Mouse (Mus musculus): Measurements from ENCODE around the gene Srgap3. TPM values are rescaled to one million over a fixed set of nuclear protein-coding genes. Genes with fewer than 3 reads are reported as not detected.

Srgap3 gene
- polyA plus RNA-seq, 1 experiment from 2014 or later: 0.35 TPM

GRCm38 (mm10) chr6:112738924-112739323 lies 208.1 kb downstream of the Srgap3 start:
- TF ChIP-seq CTCF (IDR thresholded peaks at IDR 0.05) (no peak), EP300 (IDR thresholded peaks at IDR 0.05) (no peak)
- Histone ChIP-seq H3K4me2 (replicated peaks; ENCODE audit: low read depth, low read length) (no peak overlapping the region), H3K27ac (ENCODE audit: low read length) (no peak overlapping the region), H3K4me1 (ENCODE audit: insufficient read depth, low read depth, low read length) (no peaks in the 10 kb centered on the region), H3K4me3 (ENCODE audit: low read depth, low read length) (no peak overlapping the region), H3K9ac (replicated peaks; ENCODE audit: low read depth) (no peak overlapping the region), H3K27me3 (replicated peaks; ENCODE audit: insufficient read depth, low read length) (no peaks in the 10 kb centered on the region), H3K36me3 (ENCODE audit: insufficient read depth, low read length) (no peaks in the 10 kb centered on the region), H3K9me3 (ENCODE audit: low read length) (no peaks in the 10 kb centered on the region)
- WGBS: 86% methylated on average over 6 of the region's 6 CpGs
- no peak for DNase-seq (ENCODE audit: low spot score)
- ATAC-seq: no peak

DNA sequence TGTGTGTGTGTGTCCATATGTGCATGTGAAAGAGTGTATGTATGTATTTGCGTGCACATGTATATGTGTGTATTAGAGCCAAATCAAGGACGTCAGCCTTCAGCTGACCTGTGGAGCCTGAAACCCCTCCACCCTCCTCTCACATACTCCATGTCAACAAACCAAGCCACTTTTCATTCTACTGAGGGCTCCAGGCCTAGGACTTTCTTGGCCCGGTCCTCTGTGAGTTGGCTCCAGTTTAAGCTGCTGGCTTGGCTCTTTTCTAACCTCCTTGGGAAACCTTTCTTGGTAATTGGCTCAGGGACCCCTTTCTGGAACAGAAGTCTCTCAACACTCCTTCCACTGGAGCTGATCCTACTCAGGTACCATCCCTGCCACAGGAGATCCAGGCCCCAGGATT lies 210.6 kb downstream of the Srgap3 start:
- Histone ChIP-seq H3K27ac (ENCODE audit: low read length) (no peak overlapping the region), H3K9ac (replicated peaks; ENCODE audit: low read depth) (no peak overlapping the region), H3K36me3 (ENCODE audit: insufficient read depth, low read length) (no peaks in the 10 kb centered on the region), H3K4me3 (ENCODE audit: low read depth, low read length) (no peak overlapping the region), H3K9me3 (ENCODE audit: low read length) (no peaks in the 10 kb centered on the region), H3K27me3 (replicated peaks; ENCODE audit: insufficient read depth, low read length) (no peaks in the 10 kb centered on the region), H3K4me2 (replicated peaks; ENCODE audit: low read depth, low read length) (no peak overlapping the region), H3K4me1 (ENCODE audit: insufficient read depth, low read depth, low read length) (no peaks in the 10 kb centered on the region)
- ATAC-seq (no peak), DNase-seq (ENCODE audit: low spot score) (no peak)
- no peak for TF ChIP-seq EP300 (IDR thresholded peaks at IDR 0.05)
- TF ChIP-seq CTCF (IDR thresholded peaks at IDR 0.05): no peak
- 60% methylated on average over 3 of the region's 3 CpGs for WGBS

DNA sequence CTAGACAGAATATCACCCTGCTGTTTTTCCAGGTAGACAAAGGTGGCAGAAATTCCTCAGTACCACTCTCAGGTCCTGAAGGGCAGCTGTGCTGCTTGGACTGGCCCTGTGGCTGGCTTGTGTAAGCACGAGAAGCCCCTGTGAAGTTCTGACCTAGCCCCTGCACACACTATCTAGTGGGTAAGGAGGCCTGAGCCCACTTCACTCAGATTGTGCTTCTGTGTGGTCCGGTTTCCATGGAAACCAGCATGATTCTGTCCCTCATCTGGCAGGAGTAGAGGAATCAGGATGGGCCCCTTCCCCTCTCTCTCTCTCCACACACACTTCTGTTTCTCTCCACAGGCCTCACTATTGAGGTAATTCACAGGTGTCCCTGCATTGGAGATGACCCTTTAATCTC lies 212.0 kb downstream of the Srgap3 start:
- Histone ChIP-seq H3K4me3 (ENCODE audit: low read depth, low read length) (no peak overlapping the region), H3K4me1 (ENCODE audit: insufficient read depth, low read depth, low read length) (no peaks in the 10 kb centered on the region), H3K36me3 (ENCODE audit: insufficient read depth, low read length) (no peaks in the 10 kb centered on the region), H3K4me2 (replicated peaks; ENCODE audit: low read depth, low read length) (no peak overlapping the region), H3K9ac (replicated peaks; ENCODE audit: low read depth) (no peak overlapping the region), H3K27ac (ENCODE audit: low read length) (no peak overlapping the region), H3K27me3 (replicated peaks; ENCODE audit: insufficient read depth, low read length) (no peaks in the 10 kb centered on the region), H3K9me3 (ENCODE audit: low read length) (no peaks in the 10 kb centered on the region)
- ATAC-seq (no peak), DNase-seq (ENCODE audit: low spot score) (no peak)
- TF ChIP-seq CTCF (IDR thresholded peaks at IDR 0.05) (no peak), EP300 (IDR thresholded peaks at IDR 0.05) (no peak)
- 82% methylated on average over 2 of the region's 2 CpGs for WGBS

DNA sequence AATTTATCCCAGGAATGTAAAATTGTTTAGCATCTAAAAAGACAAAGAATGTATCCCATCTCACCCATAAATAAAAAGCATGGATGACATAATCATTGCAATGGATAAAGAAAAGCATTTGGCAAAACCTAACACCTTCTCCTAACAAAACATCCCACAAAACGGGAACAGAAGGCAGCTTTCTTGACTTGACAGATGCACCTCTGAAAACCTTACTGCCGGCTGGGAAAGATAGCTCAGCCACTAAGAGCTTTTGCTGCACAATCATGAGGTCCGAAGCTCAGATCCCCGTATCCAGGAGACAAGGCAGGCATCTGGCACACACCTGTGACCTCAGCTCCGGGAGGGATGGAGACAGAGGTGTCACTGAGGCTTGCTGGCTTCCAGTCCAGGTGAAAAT lies 213.1 kb downstream of the Srgap3 start:
- Histone ChIP-seq H3K9me3 (ENCODE audit: low read length) (no peaks in the 10 kb centered on the region), H3K4me3 (ENCODE audit: low read depth, low read length) (no peak overlapping the region), H3K27ac (ENCODE audit: low read length) (no peak overlapping the region), H3K4me2 (replicated peaks; ENCODE audit: low read depth, low read length) (no peak overlapping the region), H3K36me3 (ENCODE audit: insufficient read depth, low read length) (no peaks in the 10 kb centered on the region), H3K4me1 (ENCODE audit: insufficient read depth, low read depth, low read length) (no peaks in the 10 kb centered on the region), H3K27me3 (replicated peaks; ENCODE audit: insufficient read depth, low read length) (no peaks in the 10 kb centered on the region), H3K9ac (replicated peaks; ENCODE audit: low read depth) (no peak overlapping the region)
- no peak for TF ChIP-seq CTCF (IDR thresholded peaks at IDR 0.05)
- TF ChIP-seq EP300 (IDR thresholded peaks at IDR 0.05): no peak
- no peak for ATAC-seq
- DNase-seq (ENCODE audit: low spot score): no peak
- WGBS: 66% methylated on average over 5 of the region's 5 CpGs

DNA sequence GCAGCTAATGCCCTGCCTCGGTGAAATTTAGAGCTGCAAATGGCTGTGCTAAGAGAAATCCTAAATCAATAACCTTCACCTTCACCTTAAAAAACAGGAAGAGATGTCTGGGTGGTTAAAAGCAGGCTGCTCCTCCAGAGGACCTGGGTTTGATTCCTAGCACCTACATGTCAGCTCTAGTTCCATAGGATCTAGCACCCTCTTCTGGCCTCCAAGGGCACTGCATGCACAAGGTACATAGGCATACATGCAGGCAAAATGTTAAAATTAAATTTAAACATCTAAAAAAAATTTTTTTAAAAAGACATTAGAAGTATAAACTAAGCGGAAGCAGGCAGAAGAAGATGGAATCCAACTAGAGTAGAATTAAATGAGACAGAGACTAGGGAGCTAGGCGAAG lies 214.6 kb downstream of the Srgap3 start:
- no peaks in the 10 kb centered on the region for H3K27me3 ChIP-seq (replicated peaks; ENCODE audit: insufficient read depth, low read length)
- WGBS: 96% methylated on average over 3 of the region's 3 CpGs
- no peak overlapping the region for H3K4me3 ChIP-seq (ENCODE audit: low read depth, low read length)
- no peaks in the 10 kb centered on the region for H3K9me3 ChIP-seq (ENCODE audit: low read length)
- H3K4me2 ChIP-seq (replicated peaks; ENCODE audit: low read depth, low read length): no peak overlapping the region
- DNase-seq (ENCODE audit: low spot score) (no peak), ATAC-seq (no peak)
- H3K27ac ChIP-seq (ENCODE audit: low read length): no peak overlapping the region
- TF ChIP-seq EP300 (IDR thresholded peaks at IDR 0.05): no peak
- TF ChIP-seq CTCF (IDR thresholded peaks at IDR 0.05): peak; percentile 43
- no peaks in the 10 kb centered on the region for H3K4me1 ChIP-seq (ENCODE audit: insufficient read depth, low read depth, low read length)
- H3K9ac ChIP-seq (replicated peaks; ENCODE audit: low read depth): no peak overlapping the region
- H3K36me3 ChIP-seq (ENCODE audit: insufficient read depth, low read length): no peaks in the 10 kb centered on the region

- no peak overlapping the region for H3K4me3 ChIP-seq (ENCODE audit: low read depth, low read length)
- no peaks in the 10 kb centered on the region for H3K27me3 ChIP-seq (replicated peaks; ENCODE audit: insufficient read depth, low read length)
- WGBS: 93% methylated on average over 10 of the region's 10 CpGs
- H3K4me2 ChIP-seq (replicated peaks; ENCODE audit: low read depth, low read length): no peak overlapping the region
- H3K4me1 ChIP-seq (ENCODE audit: insufficient read depth, low read depth, low read length): no peaks in the 10 kb centered on the region
- DNase-seq (ENCODE audit: low spot score) (no peak), ATAC-seq (no peak)
- no peak overlapping the region for H3K27ac ChIP-seq (ENCODE audit: low read length)
- no peak for TF ChIP-seq EP300 (IDR thresholded peaks at IDR 0.05)
- TF ChIP-seq CTCF (IDR thresholded peaks at IDR 0.05): no peak
- H3K9me3 ChIP-seq (ENCODE audit: low read length): no peaks in the 10 kb centered on the region
- no peak overlapping the region for H3K9ac ChIP-seq (replicated peaks; ENCODE audit: low read depth)
- H3K36me3 ChIP-seq (ENCODE audit: insufficient read depth, low read length): no peaks in the 10 kb centered on the region
These were observed 215.7 kb downstream of the Srgap3 start for GRCm38 (mm10) chr6:112731386-112731785.

All from lung, postnatal 0 days (tissue).